Mouse (Mus musculus): ENCODE measurements around the gene Ctsw.

GRCm38 (mm10) chr19:5472857-5473256 is 4.5 kb upstream of the Ctsw start:
- TF ChIP-seq CTCF (IDR thresholded peaks at IDR 0.05; ENCODE audit: low read depth, low read length) (no peak), POLR2A (IDR thresholded peaks at IDR 0.05; ENCODE audit: insufficient read depth, low read length) (no peak)

Measured in ES-Bruce4 (cell line).